Mouse (Mus musculus): ENCODE measurements around the gene Col27a1.

DNA sequence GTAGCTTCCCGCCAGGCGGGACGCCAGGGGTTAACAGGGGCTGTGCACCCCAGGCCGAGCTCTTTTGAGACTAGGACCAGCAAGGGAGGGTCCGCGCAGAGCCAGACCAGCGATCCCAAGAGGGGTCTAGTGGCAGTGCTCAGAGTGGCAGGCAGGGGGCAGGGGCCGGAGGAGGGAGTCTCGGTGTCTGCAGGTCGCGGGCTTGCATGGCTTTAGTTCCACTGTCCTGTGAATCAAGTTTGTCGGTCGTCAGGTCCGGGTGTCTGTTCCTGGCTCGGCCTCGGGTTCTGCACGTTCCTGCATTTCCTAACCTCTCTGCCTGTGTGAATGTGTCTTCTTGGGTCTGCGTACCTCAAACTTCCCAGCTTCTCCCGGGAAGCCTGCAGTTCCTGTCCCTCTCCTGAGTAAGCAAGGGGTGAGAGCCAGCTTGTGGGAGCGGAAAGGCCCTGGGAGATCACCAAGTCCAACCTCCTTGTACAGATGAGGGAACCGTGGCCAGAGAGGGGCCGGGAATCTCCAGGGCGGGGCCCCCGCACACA is 2.3 kb downstream of the Col27a1 start:
- TF ChIP-seq POLR2A (IDR thresholded peaks at IDR 0.05; ENCODE audit: control insufficient read depth, extremely low read depth, insufficient read depth, low read length, poor library complexity), result no peak
- peak; percentile 77 for TF ChIP-seq CTCF (IDR thresholded peaks at IDR 0.05; ENCODE audit: borderline replicate concordance, control insufficient read depth, extremely low read depth, insufficient read depth, low read length, poor library complexity)
